Mouse (Mus musculus) MEL (cell line): ENCODE results near the gene Ccdc117. TPM values are rescaled to one million over a fixed set of nuclear protein-coding genes. Genes with fewer than 3 reads are reported as not detected.
A peak's percentile ranks its signal among the peaks of the same experiment; 100 is the strongest.

Experiments
- DNase-seq: peaks from one replicate; pipeline ENCODE4 v3.0.0; 2011; ENCODE audit warnings: low read depth, low spot score
- H3K27ac ChIP-seq: 2 replicates; pipeline ENCODE4 v1.5.1; 2012; ENCODE audit warnings: low read depth, mild to moderate bottlenecking, control low read depth, low read length, moderate library complexity; ENCODE audit not compliant: control insufficient read depth
- H3K27me3 ChIP-seq, 2 experiments: fragments of 150-350 bp in 1 of 2; sonication (generic) in 1 of 2; 2 replicates each; pipeline ENCODE4 v1.6.1; 2012; ENCODE audit warnings: low read length in 2 of 2, mild to moderate bottlenecking in 2 of 2, improper control_type of control experiment in 1 of 2, moderate library complexity in 1 of 2; ENCODE audit not compliant: insufficient read depth in 2 of 2, control insufficient read depth in 1 of 2
- H3K36me3 ChIP-seq, 2 experiments: 2 replicates each; pipeline ENCODE4 v1.6.1; 2012 to 2014; ENCODE audit warnings: low read length in 2 of 2, improper control_type of control experiment in 1 of 2, inconsistent platforms in 1 of 2, mild to moderate bottlenecking in 1 of 2; ENCODE audit not compliant: insufficient read depth in 2 of 2, control insufficient read depth in 1 of 2
- H3K4me1 ChIP-seq, 2 experiments: fragments of 150-350 bp in 1 of 2; sonication (generic) in 1 of 2; 2 replicates each; pipeline ENCODE4 v1.6.1; 2012; ENCODE audit warnings: low read length in 2 of 2, improper control_type of control experiment in 1 of 2, mild to moderate bottlenecking in 1 of 2; ENCODE audit not compliant: insufficient read depth in 2 of 2, control insufficient read depth in 1 of 2
- H3K4me3 ChIP-seq, 2 experiments: fragments of 150-350 bp in 1 of 2; sonication (generic) in 1 of 2; 2 replicates each; pipeline ENCODE4 v1.5.1; 2012; ENCODE audit warnings: low read depth in 2 of 2, low read length in 2 of 2, mild to moderate bottlenecking in 2 of 2, moderate library complexity in 2 of 2, control low read depth in 1 of 2, improper control_type of control experiment in 1 of 2; ENCODE audit not compliant: control insufficient read depth in 1 of 2, insufficient read depth in 1 of 2
- H3K79me2 ChIP-seq: 2 replicates; pipeline ENCODE4 v1.6.1; 2012; ENCODE audit warnings: mild to moderate bottlenecking, low read length, moderate library complexity; ENCODE audit not compliant: control insufficient read depth, poor library complexity, insufficient read depth
- H3K9ac ChIP-seq: 2 replicates; pipeline ENCODE4 v1.6.1; 2012; ENCODE audit warnings: low read depth, mild to moderate bottlenecking, control low read depth, low read length, moderate library complexity; ENCODE audit not compliant: control insufficient read depth, poor library complexity, severe bottlenecking
- H3K9me3 ChIP-seq: fragments of 150-350 bp; sonication (generic); replicated peaks from 2 replicates; pipeline ENCODE4 v1.6.1; 2012; ENCODE audit warnings: mild to moderate bottlenecking, low read length, improper control_type of control experiment, moderate library complexity; ENCODE audit not compliant: insufficient read depth
- BHLHE40 ChIP-seq: IDR thresholded peaks from 2 replicates; pipeline ENCODE4 v1.6.1; 2012; ENCODE audit warnings: low read depth, mild to moderate bottlenecking, inconsistent platforms, low read length, improper control_type of control experiment, borderline replicate concordance
- CHD1 ChIP-seq: IDR thresholded peaks from 2 replicates; pipeline ENCODE4 v1.6.1; 2012; ENCODE audit warnings: low read depth, mild to moderate bottlenecking, inconsistent platforms, low read length, improper control_type of control experiment
- CHD2 ChIP-seq: IDR thresholded peaks from 2 replicates; pipeline ENCODE4 v1.6.1; 2011; ENCODE audit warnings: low read length, improper control_type of control experiment
- CTCF ChIP-seq, 3 experiments: IDR thresholded peaks in 2 of 3; conservative IDR thresholded peaks in 1 of 3; 2 replicates each; pipeline ENCODE4 v1.5.1; 2011 to 2012; ENCODE audit warnings: low read length in 3 of 3, low read depth in 2 of 3, mild to moderate bottlenecking in 2 of 3, improper control_type of control experiment in 1 of 3, inconsistent platforms in 1 of 3, mixed read lengths in 1 of 3, moderate library complexity in 1 of 3; ENCODE audit not compliant: control insufficient read depth in 1 of 3, insufficient read depth in 1 of 3, poor library complexity in 1 of 3, severe bottlenecking in 1 of 3
- E2F4 ChIP-seq: IDR thresholded peaks from 2 replicates; pipeline ENCODE4 v1.6.1; 2011; ENCODE audit warnings: low read depth, low read length, improper control_type of control experiment, borderline replicate concordance
- ELF1 ChIP-seq: IDR thresholded peaks from 2 replicates; pipeline ENCODE4 v1.6.1; 2014; ENCODE audit warnings: low read depth, mild to moderate bottlenecking, inconsistent platforms, low read length, improper control_type of control experiment, moderate library complexity
- EP300 ChIP-seq, 2 experiments: IDR thresholded peaks; 2 replicates each; pipeline ENCODE4 v1.6.1; 2011; ENCODE audit warnings: improper control_type of control experiment in 2 of 2, low read length in 2 of 2, low read depth in 1 of 2, mild to moderate bottlenecking in 1 of 2
- ETS1 ChIP-seq: IDR thresholded peaks from 2 replicates; pipeline ENCODE4 v1.6.1; 2012; ENCODE audit warnings: low read depth, mild to moderate bottlenecking, inconsistent platforms, low read length, improper control_type of control experiment, moderate library complexity
- GABPA ChIP-seq: IDR thresholded peaks from 2 replicates; pipeline ENCODE4 v1.6.1; 2012; ENCODE audit warnings: low read depth, mild to moderate bottlenecking, inconsistent platforms, low read length, improper control_type of control experiment, moderate library complexity
- GATA1 ChIP-seq: IDR thresholded peaks from 2 replicates; pipeline ENCODE4 v1.6.1; 2011; ENCODE audit warnings: low read depth, low read length, improper control_type of control experiment
- MAZ ChIP-seq: IDR thresholded peaks from 2 replicates; pipeline ENCODE4 v1.6.1; 2012; ENCODE audit warnings: low read depth, mild to moderate bottlenecking, inconsistent platforms, low read length, improper control_type of control experiment
- MEF2A ChIP-seq: IDR thresholded peaks from 2 replicates; pipeline ENCODE4 v1.6.1; 2014; ENCODE audit warnings: low read depth, mild to moderate bottlenecking, inconsistent platforms, low read length, improper control_type of control experiment; ENCODE audit not compliant: poor library complexity, insufficient replicate concordance, severe bottlenecking; ENCODE audit errors: extremely low read depth
- MYB ChIP-seq: IDR thresholded peaks from 2 replicates; pipeline ENCODE4 v1.6.1; 2011; ENCODE audit warnings: mild to moderate bottlenecking, low read depth, low read length, improper control_type of control experiment
- MYC ChIP-seq: IDR thresholded peaks from 2 replicates; pipeline ENCODE4 v1.6.1; 2011; ENCODE audit warnings: low read depth, mild to moderate bottlenecking, low read length, improper control_type of control experiment, moderate library complexity
- NRF1 ChIP-seq: IDR thresholded peaks from 2 replicates; pipeline ENCODE4 v1.6.1; 2014; ENCODE audit warnings: low read depth, mild to moderate bottlenecking, inconsistent platforms, low read length, improper control_type of control experiment, moderate library complexity; ENCODE audit not compliant: poor library complexity, insufficient read depth, severe bottlenecking
- POLR2A ChIP-seq, 2 experiments: IDR thresholded peaks; 2 replicates each; pipeline ENCODE4 v1.6.1; 2011 to 2012; ENCODE audit warnings: low read length in 2 of 2, mild to moderate bottlenecking in 2 of 2, control low read depth in 1 of 2, improper control_type of control experiment in 1 of 2, low read depth in 1 of 2, moderate library complexity in 1 of 2; ENCODE audit not compliant: control insufficient read depth in 1 of 2, insufficient read depth in 1 of 2, poor library complexity in 1 of 2
- POLR2AphosphoS5 ChIP-seq: IDR thresholded peaks from 2 replicates; pipeline ENCODE4 v1.6.1; 2012; ENCODE audit warnings: low read depth, borderline replicate concordance, mild to moderate bottlenecking, inconsistent platforms, low read length, moderate library complexity, mixed read lengths
- RCOR1 ChIP-seq: IDR thresholded peaks from 2 replicates; pipeline ENCODE4 v1.6.1; 2012; ENCODE audit warnings: low read depth, mild to moderate bottlenecking, inconsistent platforms, low read length, improper control_type of control experiment
- SIN3A ChIP-seq: IDR thresholded peaks from 2 replicates; pipeline ENCODE4 v1.6.1; 2012; ENCODE audit warnings: low read length, improper control_type of control experiment, inconsistent platforms
- TAL1 ChIP-seq: IDR thresholded peaks from 2 replicates; pipeline ENCODE4 v1.6.1; 2012; ENCODE audit warnings: mild to moderate bottlenecking, inconsistent platforms, low read length, moderate library complexity, mixed read lengths
- TBP ChIP-seq: IDR thresholded peaks from 2 replicates; pipeline ENCODE4 v1.8.0; 2011; ENCODE audit warnings: low read depth, low read length, improper control_type of control experiment
- TCF12 ChIP-seq: IDR thresholded peaks from 2 replicates; pipeline ENCODE4 v1.6.1; 2014; ENCODE audit warnings: low read depth, mild to moderate bottlenecking, inconsistent platforms, low read length, improper control_type of control experiment, moderate library complexity
- UBTF ChIP-seq: IDR thresholded peaks from 2 replicates; pipeline ENCODE4 v1.6.1; 2012; ENCODE audit warnings: low read depth, mild to moderate bottlenecking, inconsistent platforms, low read length, improper control_type of control experiment, moderate library complexity, borderline replicate concordance; ENCODE audit not compliant: insufficient read depth
- USF1 ChIP-seq: IDR thresholded peaks from 2 replicates; pipeline ENCODE4 v1.6.1; 2014; ENCODE audit warnings: low read depth, mild to moderate bottlenecking, inconsistent platforms, low read length, improper control_type of control experiment, moderate library complexity
- USF2 ChIP-seq, 2 experiments: IDR thresholded peaks; 2 replicates each; pipeline ENCODE4 v1.6.1; 2011 to 2012; ENCODE audit warnings: improper control_type of control experiment in 2 of 2, low read length in 2 of 2, borderline replicate concordance in 1 of 2, inconsistent platforms in 1 of 2, low read depth in 1 of 2, mild to moderate bottlenecking in 1 of 2; ENCODE audit not compliant: insufficient read depth in 1 of 2
- ZC3H11A ChIP-seq: IDR thresholded peaks from 2 replicates; pipeline ENCODE4 v1.6.1; 2012; ENCODE audit warnings: low read depth, mild to moderate bottlenecking, inconsistent platforms, low read length, improper control_type of control experiment
- ZKSCAN1 ChIP-seq: IDR thresholded peaks from 2 replicates; pipeline ENCODE4 v1.6.1; 2012; ENCODE audit warnings: low read depth, mild to moderate bottlenecking, inconsistent platforms, low read length, improper control_type of control experiment, moderate library complexity
- ZMIZ1 ChIP-seq: IDR thresholded peaks from 2 replicates; pipeline ENCODE4 v1.6.1; 2012; ENCODE audit warnings: low read depth, mild to moderate bottlenecking, inconsistent platforms, low read length, improper control_type of control experiment, moderate library complexity
- ZNF384 ChIP-seq: IDR thresholded peaks from 2 replicates; pipeline ENCODE4 v1.6.1; 2012; ENCODE audit warnings: low read depth, mild to moderate bottlenecking, inconsistent platforms, low read length, improper control_type of control experiment
- polyA plus RNA-seq, 2 experiments: library from polyadenylated mRNA; stranded (reverse) in 1 of 2; unstranded in 1 of 2; fragments of >175 nt in 1 of 2; fragments of >200 nt in 1 of 2; gene quantifications; 2 replicates each; pipeline versions ENCODE4 v1.2.1 to v1.2.4; 2012; ENCODE audit warnings: low replicate concordance in 2 of 2, low read depth in 1 of 2; ENCODE audit not compliant: insufficient read length in 2 of 2, insufficient read depth in 1 of 2, missing spikeins in 1 of 2
- total RNA-seq: library from RNA; depleted of rRNA; stranded (reverse); fragments of 300-350 nt; gene quantifications from 2 replicates; pipeline ENCODE4 v1.2.3, GENCODE M21; 2012

The Ccdc117 gene
- total and polyA plus RNA-seq, 3 experiments, result 19.4 to 35.4 TPM; not detected in 1

GRCm38 (mm10) chr11:5546693-5547092 lies 4.7 kb upstream of the Ccdc117 start:
- peaks cover 0 to 22% of the 10 kb centered on the region in 2 experiments; a peak in 2 of 4 replicates for H3K36me3 ChIP-seq
- TF ChIP-seq SIN3A, result peak; percentile 34; the same call in 1 of the 2 replicates
- TF ChIP-seq EP300 (IDR thresholded peaks at IDR 0.05; ENCODE audit: low read depth in 1 of 2, low read length in 2 of 2), result peak; percentile 82
- TF ChIP-seq ZKSCAN1, result no peak
- no peak for TF ChIP-seq TBP
- TF ChIP-seq TCF12, result peak; percentile 65; the same call in 1 of the 2 replicates
- peak; percentile 76 for TF ChIP-seq GATA1
- no peak overlapping the region for H3K27ac ChIP-seq
- H3K9me3 ChIP-seq, result no peaks in the 10 kb centered on the region
- no peaks in the 10 kb centered on the region for H3K27me3 ChIP-seq
- peaks cover 3% of the 10 kb centered on the region for H3K79me2 ChIP-seq
- H3K4me3 ChIP-seq, result no peak overlapping the region
- H3K4me1 ChIP-seq, result peaks cover 24 to 29% of the 10 kb centered on the region in 2 experiments
- H3K9ac ChIP-seq, result no peak overlapping the region
- peak; percentile 47 for DNase-seq

- H3K27ac ChIP-seq, result peak overlapping the region; percentile 17; the same call in 1 of the 2 replicates
- H3K9ac ChIP-seq, result no peak overlapping the region
- no peaks in the 10 kb centered on the region for H3K9me3 ChIP-seq
- H3K27me3 ChIP-seq, result no peaks in the 10 kb centered on the region
- peaks cover 32 to 34% of the 10 kb centered on the region in 2 experiments for H3K4me1 ChIP-seq
- peaks cover 16% of the 10 kb centered on the region for H3K79me2 ChIP-seq
- peaks cover 0 to 26% of the 10 kb centered on the region in 2 experiments; a peak in 2 of 4 replicates for H3K36me3 ChIP-seq
- no peak overlapping the region for H3K4me3 ChIP-seq
- TF ChIP-seq POLR2A (IDR thresholded peaks at IDR 0.05; ENCODE audit: control insufficient read depth in 1 of 2, insufficient read depth in 1 of 2, low read depth in 1 of 2, low read length in 2 of 2, poor library complexity in 1 of 2) (no peak), USF2 (IDR thresholded peaks at IDR 0.05; ENCODE audit: borderline replicate concordance in 1 of 2, insufficient read depth in 1 of 2, low read depth in 1 of 2, low read length in 2 of 2) (no peak), ELF1 (0 out of 2 replicates have a peak, but pooled peaks have one; percentile 6), USF1 (no peak), TAL1 (no peak), MYC (no peak), GABPA (no peak), CHD2 (no peak), MEF2A (no peak), MAZ (no peak), E2F4 (no peak), MYB (no peak), ZMIZ1 (no peak), EP300 (IDR thresholded peaks at IDR 0.05; ENCODE audit: low read depth in 1 of 2, low read length in 2 of 2) (no peak; a peak in 1 of 4 replicates), ZNF384 (no peak), RCOR1 (no peak), ZC3H11A (no peak), UBTF (no peak), CTCF (IDR thresholded peaks at IDR 0.05 in 2 of 3, conservative IDR thresholded peaks at IDR 0.05 in 1 of 3; ENCODE audit: control insufficient read depth in 1 of 3, insufficient read depth in 1 of 3, low read depth in 2 of 3, low read length in 3 of 3, poor library complexity in 1 of 3, severe bottlenecking in 1 of 3) (no peak), POLR2AphosphoS5 (no peak), NRF1 (no peak), CHD1 (no peak), TBP (0 out of 2 replicates have a peak, but pooled peaks have one; percentile 30), BHLHE40 (0 out of 2 replicates have a peak, but pooled peaks have one; percentile 7), ETS1 (no peak)
- TF ChIP-seq, all 39 proteins: peak for 3
- DNase-seq, result peak; percentile 53
Observed at GRCm38 (mm10) chr11:5545457-5545856, 3.5 kb upstream of the Ccdc117 start.
